Mouse (Mus musculus) midbrain, embryonic 16.5 days (tissue): Measurements from ENCODE around the gene Adat2. TPM values are rescaled to one million over a fixed set of nuclear protein-coding genes. Genes with fewer than 3 reads are reported as not detected.

Experiments used
- ATAC-seq: fragments of 200-750 bp; cut with Nextera tagmentation; 2 replicates; pipeline ENCODE4 v1.8.0; 2017; ENCODE audit warnings: moderate TSS enrichment
- H3K27ac ChIP-seq: fragments of 300-500 bp; sonication (generic); 2 replicates; pipeline ENCODE4 v1.5.1; 2014; ENCODE audit warnings: mild to moderate bottlenecking, low read length, mixed read lengths
- H3K27me3 ChIP-seq: fragments of 300-500 bp; sonication (generic); 2 replicates; pipeline ENCODE4 v1.6.1; 2014; ENCODE audit warnings: low read depth, low read length, mixed read lengths; ENCODE audit not compliant: control insufficient read depth, insufficient read depth
- H3K36me3 ChIP-seq: fragments of 300-500 bp; sonication (generic); 2 replicates; pipeline ENCODE4 v1.6.1; 2014; ENCODE audit warnings: mild to moderate bottlenecking, low read length, moderate library complexity, mixed read lengths; ENCODE audit not compliant: control insufficient read depth, insufficient read depth
- H3K4me1 ChIP-seq: fragments of 300-500 bp; sonication (generic); 2 replicates; pipeline ENCODE4 v1.6.1; 2014; ENCODE audit warnings: mild to moderate bottlenecking, low read length, mixed read lengths; ENCODE audit not compliant: control insufficient read depth, insufficient read depth
- H3K4me2 ChIP-seq: fragments of 300-500 bp; sonication (generic); 2 replicates; pipeline ENCODE4 v1.6.1; 2014; ENCODE audit warnings: mild to moderate bottlenecking, low read length, mixed read lengths
- H3K4me3 ChIP-seq: fragments of 300-500 bp; sonication (generic); 2 replicates; pipeline ENCODE4 v1.5.1; 2014; ENCODE audit warnings: low read depth, mild to moderate bottlenecking, low read length, moderate library complexity, mixed read lengths
- H3K9ac ChIP-seq: fragments of 300-500 bp; sonication (generic); 2 replicates; pipeline ENCODE4 v1.6.1; 2014; ENCODE audit warnings: low read depth, low read length, mixed read lengths
- H3K9me3 ChIP-seq: fragments of 300-500 bp; sonication (generic); replicated peaks from 2 replicates; pipeline ENCODE4 v1.6.1; 2014; ENCODE audit warnings: mild to moderate bottlenecking, low read length, mixed read lengths; ENCODE audit not compliant: control insufficient read depth, poor library complexity, severe bottlenecking
- WGBS: fragments of 180-500 bp; shearing (Covaris S2); extraction: QIAGEN DNeasy Blood & Tissue Kit; methylation state at CpG from one replicate; pipeline ENCODE4 v1.1.7; 2014; 5-methylcytosine and 5-hydroxymethylcytosine counted together
- polyA plus RNA-seq: library from polyadenylated mRNA; unstranded; fragments of >200 nt; fragmentation: Nextera tagmentation; extraction: Ambion mirVana; gene quantifications from 2 replicates; pipeline ENCODE4 v1.2.1, GENCODE M21; 2015

The Adat2 gene
- polyA plus RNA-seq, 1 experiment from 2014 or later, result 1.4 TPM

- no peak overlapping the region for H3K27ac ChIP-seq
- no peaks in the 10 kb centered on the region for H3K27me3 ChIP-seq
- ATAC-seq, result no peak
- H3K4me1 ChIP-seq, result no peaks in the 10 kb centered on the region
- H3K36me3 ChIP-seq, result no peaks in the 10 kb centered on the region
- no peaks in the 10 kb centered on the region for H3K9me3 ChIP-seq
- no peak overlapping the region for H3K4me3 ChIP-seq
- WGBS, result 75% methylated on average over 7 of the region's 7 CpGs
- no peak overlapping the region for H3K4me2 ChIP-seq
- H3K9ac ChIP-seq, result no peak overlapping the region
These were observed 24.4 kb downstream of the Adat2 start for GRCm38 (mm10) chr10:13577123-13577522.

GRCm38 (mm10) chr10:13587914-13588313 lies 35.2 kb downstream of the Adat2 start:
- Histone ChIP-seq H3K27ac (no peak overlapping the region), H3K9me3 (no peaks in the 10 kb centered on the region), H3K4me3 (no peak overlapping the region), H3K9ac (no peak overlapping the region), H3K36me3 (no peaks in the 10 kb centered on the region), H3K4me2 (no peak overlapping the region), H3K4me1 (no peaks in the 10 kb centered on the region), H3K27me3 (no peaks in the 10 kb centered on the region)
- WGBS, result 80% methylated on average over 2 of the region's 2 CpGs
- no peak for ATAC-seq

- no peak overlapping the region for H3K4me2 ChIP-seq
- no peaks in the 10 kb centered on the region for H3K27me3 ChIP-seq
- H3K4me3 ChIP-seq, result no peak overlapping the region
- 89% methylated on average over 10 of the region's 10 CpGs for whole genome bisulfite sequencing
- no peaks in the 10 kb centered on the region for H3K9me3 ChIP-seq
- no peak overlapping the region for H3K27ac ChIP-seq
- H3K36me3 ChIP-seq, result no peaks in the 10 kb centered on the region
- no peaks in the 10 kb centered on the region for H3K4me1 ChIP-seq
- no peak overlapping the region for H3K9ac ChIP-seq
- no peak for ATAC-seq
These were observed 39.5 kb downstream of the Adat2 start for GRCm38 (mm10) chr10:13592196-13592595.

GRCm38 (mm10) chr10:13593529-13593928 lies 40.8 kb downstream of the Adat2 start:
- Histone ChIP-seq H3K4me2 (no peak overlapping the region), H3K9ac (no peak overlapping the region), H3K27me3 (no peaks in the 10 kb centered on the region), H3K4me3 (no peak overlapping the region), H3K9me3 (no peaks in the 10 kb centered on the region), H3K36me3 (no peaks in the 10 kb centered on the region), H3K27ac (no peak overlapping the region), H3K4me1 (no peaks in the 10 kb centered on the region)
- no peak for ATAC-seq
- WGBS, result 89% methylated on average over 3 of the region's 3 CpGs

GRCm38 (mm10) chr10:13596073-13596472 lies 43.4 kb downstream of the Adat2 start:
- Histone ChIP-seq H3K27ac (no peak overlapping the region), H3K9ac (no peak overlapping the region), H3K36me3 (no peaks in the 10 kb centered on the region), H3K4me3 (no peak overlapping the region), H3K9me3 (no peaks in the 10 kb centered on the region), H3K4me1 (no peaks in the 10 kb centered on the region), H3K27me3 (no peaks in the 10 kb centered on the region), H3K4me2 (no peak overlapping the region)
- 38% methylated on average over 3 of the region's 3 CpGs for WGBS
- no peak for ATAC-seq

DNA sequence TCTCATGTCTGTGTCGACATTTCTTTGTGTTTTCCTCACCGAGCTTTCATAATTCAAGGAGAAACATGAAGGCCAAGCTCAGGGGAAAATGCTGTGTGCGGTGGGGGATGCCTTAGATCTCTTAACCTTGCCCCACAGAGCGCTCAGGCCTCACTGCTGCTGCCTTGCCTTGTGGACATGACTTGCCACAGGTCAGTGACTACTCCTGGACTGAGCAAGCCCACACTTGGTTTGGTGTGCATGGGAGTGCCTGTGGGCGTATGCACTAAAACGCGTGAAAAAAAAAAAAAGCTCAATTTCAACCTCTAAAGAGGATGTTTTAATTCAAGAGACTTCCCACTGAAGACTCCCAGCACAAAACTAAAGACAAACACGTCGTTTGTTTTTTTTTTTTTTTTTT lies 44.2 kb downstream of the Adat2 start:
- Histone ChIP-seq H3K4me3 (no peak overlapping the region), H3K9me3 (no peaks in the 10 kb centered on the region), H3K9ac (no peak overlapping the region), H3K36me3 (no peaks in the 10 kb centered on the region), H3K4me1 (no peaks in the 10 kb centered on the region), H3K4me2 (no peak overlapping the region), H3K27me3 (no peaks in the 10 kb centered on the region), H3K27ac (no peak overlapping the region)
- 78% methylated on average over 9 of the region's 9 CpGs for WGBS
- ATAC-seq, result no peak

- ATAC-seq, result no peak
- WGBS, result 84% methylated on average over 8 of the region's 8 CpGs
These were observed 44.8 kb downstream of the Adat2 start for GRCm38 (mm10) chr10:13597491-13597890.

DNA sequence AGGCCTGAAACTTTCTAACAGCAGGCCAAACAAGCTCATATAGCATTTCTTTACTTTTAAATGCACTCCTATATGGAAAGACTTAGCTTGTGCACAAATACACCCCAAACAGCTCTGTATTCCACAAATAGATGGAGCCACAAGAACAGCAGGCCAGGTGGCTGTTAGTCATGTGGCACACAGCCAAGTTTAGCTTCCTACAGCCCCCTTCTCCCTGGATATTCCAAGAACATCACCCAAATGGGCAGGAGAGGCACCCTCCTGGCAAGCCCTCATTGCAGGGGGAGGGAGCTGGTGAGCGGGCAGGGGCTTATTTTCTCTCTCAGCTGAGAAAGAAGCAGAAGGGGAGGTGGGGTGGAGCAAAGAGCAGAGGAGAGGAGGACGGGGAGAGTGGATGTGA lies 48.2 kb downstream of the Adat2 start:
- H3K4me1 ChIP-seq, result no peaks in the 10 kb centered on the region
- no peak overlapping the region for H3K4me3 ChIP-seq
- H3K9ac ChIP-seq, result no peak overlapping the region
- H3K4me2 ChIP-seq, result no peak overlapping the region
- H3K36me3 ChIP-seq, result no peaks in the 10 kb centered on the region
- H3K27me3 ChIP-seq, result no peaks in the 10 kb centered on the region
- no peaks in the 10 kb centered on the region for H3K9me3 ChIP-seq
- ATAC-seq, result no peak
- H3K27ac ChIP-seq, result no peak overlapping the region
- 63% methylated on average over 2 of the region's 2 CpGs for WGBS

More at GRCm38 (mm10) chr10:13597491-13597890, 44.8 kb downstream of the Adat2 start:
- H3K4me1 ChIP-seq, result no peaks in the 10 kb centered on the region
- H3K4me3 ChIP-seq, result no peak overlapping the region
- no peaks in the 10 kb centered on the region for H3K27me3 ChIP-seq
- H3K9me3 ChIP-seq, result no peaks in the 10 kb centered on the region
- no peak overlapping the region for H3K9ac ChIP-seq
- no peak overlapping the region for H3K4me2 ChIP-seq
- H3K27ac ChIP-seq, result no peak overlapping the region
- no peaks in the 10 kb centered on the region for H3K36me3 ChIP-seq
